Mouse (Mus musculus) small intestine, adult 10 weeks (tissue): ENCODE data around the gene Numa1. TPM values are rescaled to one million over a fixed set of nuclear protein-coding genes. Genes with fewer than 3 reads are reported as not detected.

Experiments
- polyA plus RNA-seq: library from polyadenylated mRNA; stranded (reverse); fragments of 350-450 nt; fragmentation: Illumina TruSeq; extraction: RNeasy Lipid Tissue Mini Kit (QIAGEN cat#74804); gene quantifications from one replicate; pipeline ENCODE4 v1.2.3, GENCODE M21; 2014; ENCODE audit warnings: low replicate concordance

Gene Numa1
- 41.5 TPM for polyA plus RNA-seq

DNA sequence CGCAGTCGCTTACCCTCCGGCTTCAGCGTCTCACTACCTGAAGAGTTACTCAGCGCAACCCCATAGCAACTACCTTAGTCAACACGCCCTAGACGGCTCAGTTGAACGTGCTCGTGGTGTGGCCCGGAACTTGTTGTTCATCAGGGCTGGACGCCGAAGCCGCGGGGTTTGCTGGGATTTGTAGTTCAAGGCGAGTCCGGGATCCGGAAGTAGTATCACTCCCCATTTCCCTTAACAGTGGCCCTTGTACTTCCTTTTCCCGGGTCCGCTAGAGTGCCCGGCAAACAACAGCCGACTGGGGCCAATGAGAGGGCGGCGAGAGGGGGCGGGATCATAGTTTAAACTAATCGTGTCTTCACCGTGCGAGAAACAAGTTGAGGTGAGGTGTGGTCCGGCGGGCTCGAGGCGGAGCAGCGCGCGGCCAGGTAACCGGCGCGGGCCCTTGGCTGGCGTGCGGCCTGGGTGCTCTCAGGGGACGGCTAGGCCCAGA is at the start of gene Numa1, which contains the start of gene Lrrc51:
TSS of gene Numa1 (plus strand) at position 361 of the 490 bp plus-strand sequence.
TSS of gene Lrrc51 (minus strand) at position 145 of the 490 bp plus-strand sequence.

DNA sequence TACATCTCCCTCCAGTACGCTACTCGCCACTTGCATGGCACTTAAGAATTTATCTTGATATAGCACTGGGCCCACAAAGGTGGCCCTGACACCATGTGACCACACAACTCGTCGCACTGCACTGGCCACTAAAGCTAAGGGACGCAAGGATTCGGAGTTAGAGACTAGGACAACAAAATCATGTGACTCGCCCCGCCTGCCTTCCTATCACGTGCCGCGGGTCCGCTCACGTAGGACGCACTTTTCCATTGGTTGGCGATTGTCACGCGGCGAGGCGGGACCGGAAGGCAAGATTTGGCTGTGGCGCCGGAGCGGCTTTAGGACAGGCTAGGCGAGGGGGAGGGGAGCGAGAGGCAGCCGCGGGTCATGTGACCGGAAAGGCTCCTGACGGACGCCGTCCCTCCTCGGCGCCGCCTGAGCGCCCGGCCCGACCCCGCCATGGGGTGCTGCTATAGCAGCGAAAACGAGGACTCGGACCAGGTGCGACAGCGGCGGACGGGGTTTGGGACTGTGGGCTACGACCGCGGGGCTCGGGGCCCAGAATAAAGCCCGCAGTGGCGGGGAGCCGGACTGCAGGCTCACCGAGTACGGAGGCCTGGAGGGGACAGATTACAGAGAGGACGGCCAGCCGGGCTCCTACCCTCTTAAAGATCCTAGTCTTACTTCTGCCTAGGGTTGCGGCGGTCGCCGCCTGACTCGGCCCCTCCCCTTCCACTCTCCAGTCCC is 28.2 kb upstream of the Numa1 start, which contains the start of gene Lamtor1:
TSS of gene Lamtor1 (plus strand) at position 344 of the 726 bp plus-strand sequence.

DNA sequence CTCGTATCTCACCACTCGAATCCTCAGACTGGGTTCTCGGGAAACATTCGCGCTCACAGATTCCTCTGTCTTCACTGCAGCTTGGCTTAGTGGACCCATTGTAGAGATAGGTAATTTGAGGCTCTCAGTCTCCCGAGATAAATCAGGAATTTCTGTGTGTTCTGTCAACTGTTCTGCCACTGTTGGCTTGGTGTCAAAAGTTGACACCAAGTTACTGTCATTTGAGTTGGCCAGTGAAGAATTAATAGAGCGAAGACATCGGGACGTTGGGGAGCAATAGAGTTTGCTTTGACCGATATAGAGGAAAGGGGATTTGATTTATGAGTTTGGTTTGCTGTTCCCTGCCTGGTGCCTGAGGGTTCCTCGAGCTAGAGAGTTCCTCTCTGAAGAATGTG is 27.6 kb upstream of the Numa1 start, which contains the start of gene Tomt:
TSS of gene Tomt (minus strand) at position 73 of the 395 bp plus-strand sequence.

DNA sequence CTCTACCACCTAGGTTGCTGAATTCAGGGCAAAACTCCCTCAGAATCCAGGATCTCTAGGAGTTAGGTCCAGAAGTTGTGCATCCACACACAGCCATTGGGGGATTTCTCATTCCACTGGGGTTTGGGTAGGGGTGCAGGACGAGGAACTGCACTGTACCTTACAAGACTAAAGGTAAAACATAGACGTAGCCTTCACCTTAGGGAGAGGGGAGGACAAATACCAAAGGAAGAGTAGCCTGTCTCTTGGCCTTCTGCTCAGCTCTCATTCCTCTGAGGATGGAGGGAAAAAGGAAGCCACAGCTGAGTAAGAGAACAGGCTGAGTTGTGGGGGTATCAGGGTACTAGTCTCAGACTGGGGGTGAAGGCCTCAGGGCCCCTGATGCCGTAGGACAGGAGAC is 84.7 kb downstream of the Numa1 start, which contains the start of gene Il18bp:
TSS of gene Il18bp (minus strand) at position 101 of the 400 bp plus-strand sequence.

Other genes starting within 250 kb of the Numa1 start
- not detected for gene Phox2a, start 115.8 kb upstream of the Numa1 start, polyA plus RNA-seq
- 31.7 TPM for gene Inppl1, start 95.9 kb upstream of the Numa1 start, polyA plus RNA-seq
- gene Folr2, start 76.9 kb upstream of the Numa1 start, polyA plus RNA-seq, result not detected
- 9.5 TPM for gene Anapc15, start 70.4 kb upstream of the Numa1 start, polyA plus RNA-seq
- not detected for gene Folr1, start 63.3 kb upstream of the Numa1 start, polyA plus RNA-seq
- 6.5 TPM for gene Lamtor1, start 28.2 kb upstream of the Numa1 start, polyA plus RNA-seq
- not detected for gene Tomt, start 27.8 kb upstream of the Numa1 start, polyA plus RNA-seq
- 0.59 TPM for gene Lrrc51, start 216 bp upstream of the Numa1 start, polyA plus RNA-seq
- 12.4 TPM for gene Il18bp, start 84.6 kb downstream of the Numa1 start, polyA plus RNA-seq
- 23.8 TPM for gene Rnf121, start 131.4 kb downstream of the Numa1 start, polyA plus RNA-seq
- gene Xndc1, start 131.4 kb downstream of the Numa1 start, polyA plus RNA-seq, result 11.6 TPM
- gene Xntrpc, start 131.6 kb downstream of the Numa1 start, polyA plus RNA-seq, result 0.11 TPM
- not detected for gene Trpc2, start 149.0 kb downstream of the Numa1 start, polyA plus RNA-seq
- gene Art1, start 167.6 kb downstream of the Numa1 start, polyA plus RNA-seq, result not detected
- gene Art5, start 175.4 kb downstream of the Numa1 start, polyA plus RNA-seq, result not detected
- gene Chrna10, start 182.7 kb downstream of the Numa1 start, polyA plus RNA-seq, result not detected